Mouse (Mus musculus): ENCODE measurements around the gene Col28a1.
A peak's percentile ranks its signal among the peaks of the same experiment; 100 is the strongest.

Col28a1 gene

GRCm38 (mm10) chr6:8118577-8118976 lies 73.8 kb downstream of the Col28a1 start:
- DNase-seq (ENCODE audit: low read depth) = no peak

- DNase-seq (ENCODE audit: low read depth) = peak; percentile 44
Measured at GRCm38 (mm10) chr6:8105870-8106706, 86.3 kb downstream of the Col28a1 start.

- DNase-seq (ENCODE audit: low read depth) = no peak
Measured at GRCm38 (mm10) chr6:8101224-8101623, 91.2 kb downstream of the Col28a1 start.

- no peak for DNase-seq (ENCODE audit: low read depth)
Measured at GRCm38 (mm10) chr6:8095856-8096255, 96.6 kb downstream of the Col28a1 start.

GRCm38 (mm10) chr6:8094160-8094953 lies 98.1 kb downstream of the Col28a1 start:
- DNase-seq (ENCODE audit: low read depth) = no peak

GRCm38 (mm10) chr6:8093556-8093955 lies 98.9 kb downstream of the Col28a1 start:
- DNase-seq (ENCODE audit: low read depth) = no peak

- DNase-seq (ENCODE audit: low read depth) = no peak
Measured at GRCm38 (mm10) chr6:8086847-8087246, 105.6 kb downstream of the Col28a1 start.

- DNase-seq (ENCODE audit: low read depth) = no peak
Measured at GRCm38 (mm10) chr6:8084806-8085205, 107.6 kb downstream of the Col28a1 start.

GRCm38 (mm10) chr6:8083196-8083595 lies 109.2 kb downstream of the Col28a1 start:
- DNase-seq (ENCODE audit: low read depth) = no peak

- no peak for DNase-seq (ENCODE audit: low read depth)
Measured at GRCm38 (mm10) chr6:8077572-8078146, 114.8 kb downstream of the Col28a1 start.

GRCm38 (mm10) chr6:8074914-8075313 lies 117.5 kb downstream of the Col28a1 start:
- DNase-seq (ENCODE audit: low read depth) = no peak

- no peak for DNase-seq (ENCODE audit: low read depth)
Measured at GRCm38 (mm10) chr6:8068979-8069378, 123.4 kb downstream of the Col28a1 start.

- peak; percentile 53 for DNase-seq (ENCODE audit: low read depth)
Measured at GRCm38 (mm10) chr6:8068394-8068793, 124.0 kb downstream of the Col28a1 start.

GRCm38 (mm10) chr6:8067124-8067523 lies 125.3 kb downstream of the Col28a1 start:
- no peak for DNase-seq (ENCODE audit: low read depth)

- no peak for DNase-seq (ENCODE audit: low read depth)
Measured at GRCm38 (mm10) chr6:8066208-8066607, 126.2 kb downstream of the Col28a1 start.

- DNase-seq (ENCODE audit: low read depth) = no peak
Measured at GRCm38 (mm10) chr6:8059199-8059598, 133.2 kb downstream of the Col28a1 start.

GRCm38 (mm10) chr6:8048216-8048615 lies 144.2 kb downstream of the Col28a1 start:
- no peak for DNase-seq (ENCODE audit: low read depth)

GRCm38 (mm10) chr6:8046446-8046845 lies 146.0 kb downstream of the Col28a1 start:
- DNase-seq (ENCODE audit: low read depth) = no peak

- no peak for DNase-seq (ENCODE audit: low read depth)
Measured at GRCm38 (mm10) chr6:8045825-8046224, 146.6 kb downstream of the Col28a1 start.

- no peak for DNase-seq (ENCODE audit: low read depth)
Measured at GRCm38 (mm10) chr6:8028711-8029110, 163.7 kb downstream of the Col28a1 start.

- no peak for DNase-seq (ENCODE audit: low read depth)
Measured at GRCm38 (mm10) chr6:8025332-8026129, 166.9 kb downstream of the Col28a1 start.

- DNase-seq (ENCODE audit: low read depth) = peak; percentile 72
Measured at GRCm38 (mm10) chr6:8023527-8023926, 168.9 kb downstream of the Col28a1 start.

Data from fibroblast of lung, adult 2 months (primary cell).